Mouse (Mus musculus): ENCODE data around the gene Rpl9.

Gene Rpl9

GRCm38 (mm10) chr5:65371551-65371950 is 19.7 kb downstream of the Rpl9 start:
- no peak for DNase-seq

- DNase-seq: no peak
Measured at GRCm38 (mm10) chr5:65367837-65368236, 23.4 kb downstream of the Rpl9 start.

GRCm38 (mm10) chr5:65357771-65358170 is 33.5 kb downstream of the Rpl9 start:
- no peak for DNase-seq

GRCm38 (mm10) chr5:65356851-65357250 is 34.4 kb downstream of the Rpl9 start:
- DNase-seq: peak; percentile 86

- no peak for DNase-seq
Measured at GRCm38 (mm10) chr5:65354985-65355384, 36.3 kb downstream of the Rpl9 start.

GRCm38 (mm10) chr5:65354097-65354496 is 37.1 kb downstream of the Rpl9 start:
- no peak for DNase-seq

GRCm38 (mm10) chr5:65350508-65350907 is 40.7 kb downstream of the Rpl9 start:
- no peak for DNase-seq

GRCm38 (mm10) chr5:65348168-65348567 is 43.1 kb downstream of the Rpl9 start, which contains the start of gene Klb:
Gene Klb (plus strand): TSS chr5:65348314.
- DNase-seq: no peak

- no peak for DNase-seq
Measured at GRCm38 (mm10) chr5:65340167-65340566, 51.1 kb downstream of the Rpl9 start.

GRCm38 (mm10) chr5:65338394-65338793 is 52.9 kb downstream of the Rpl9 start:
- no peak for DNase-seq
